Mouse (Mus musculus) left cerebral cortex, postnatal 36 days (tissue): Measurements from ENCODE around the gene Ccr10. TPM values are rescaled to one million over a fixed set of nuclear protein-coding genes. Genes with fewer than 3 reads are reported as not detected.
A peak's percentile ranks its signal among the peaks of the same experiment; 100 is the strongest.

ENCODE experiments used
- DNase-seq, 2 experiments: peaks; one replicate each; pipeline ENCODE4 v3.0.0; 2021 to 2022; ENCODE audit warnings: low spot score in 2 of 2, mixed read lengths in 1 of 2
- intact Hi-C: fragments of 180-260 bp; cut with DNase I; formaldehyde crosslinking; loops from one replicate; pipeline ENCODE4 v1.15.1; 2025
- total RNA-seq, 2 experiments: library from RNA; stranded (reverse); gene quantifications; 2 replicates each; pipeline ENCODE4 v1.2.3; 2021

Ccr10 gene
- total RNA-seq, 2 experiments from 2014 or later, result 0.37 TPM; not detected in 1

DNA sequence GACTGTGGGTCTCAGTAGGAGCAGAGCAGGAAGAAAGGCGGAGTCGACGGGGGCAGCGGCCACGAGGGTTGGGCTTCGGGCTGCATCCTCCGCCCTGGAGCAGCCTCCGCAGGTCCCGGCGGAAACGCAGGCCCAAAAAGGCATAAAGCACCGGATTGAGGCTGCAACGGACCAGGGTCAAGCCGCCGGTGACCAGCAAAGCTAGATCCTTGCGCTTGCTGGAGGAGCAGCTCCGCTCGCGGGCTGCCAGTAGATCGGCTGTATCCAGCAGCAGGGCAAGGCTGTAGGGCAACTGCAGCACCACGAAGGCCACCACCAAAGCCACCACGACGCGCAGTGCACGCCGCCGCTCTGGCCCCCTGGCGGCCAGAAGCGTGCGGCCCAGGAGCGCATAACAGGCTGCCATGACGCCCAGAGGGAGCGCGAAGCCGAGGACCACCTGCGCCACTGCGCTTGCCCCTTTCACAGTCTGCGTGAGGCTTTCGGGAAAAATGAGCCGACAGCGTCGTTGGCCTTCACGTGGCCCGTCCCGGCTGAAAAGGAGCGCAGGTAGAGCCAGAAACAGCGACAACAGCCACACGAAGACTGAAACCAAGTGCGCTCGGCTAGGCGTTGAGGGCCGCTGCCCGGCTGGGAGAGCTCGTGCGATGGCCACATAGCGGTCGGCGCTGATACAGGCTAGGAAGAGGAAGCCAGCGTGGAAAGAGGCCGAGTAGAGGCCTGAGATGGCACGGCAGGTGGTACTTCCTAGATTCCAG, 1.4 kb downstream of the Ccr10 start:
- intact Hi-C loops, result loop anchor here (10.0 kb wide), 1 partner anchor 189 kb away; no protein-coding TSS in a partner anchor
- peak in 1 of 2 experiments; percentile 65 for DNase-seq

DNA sequence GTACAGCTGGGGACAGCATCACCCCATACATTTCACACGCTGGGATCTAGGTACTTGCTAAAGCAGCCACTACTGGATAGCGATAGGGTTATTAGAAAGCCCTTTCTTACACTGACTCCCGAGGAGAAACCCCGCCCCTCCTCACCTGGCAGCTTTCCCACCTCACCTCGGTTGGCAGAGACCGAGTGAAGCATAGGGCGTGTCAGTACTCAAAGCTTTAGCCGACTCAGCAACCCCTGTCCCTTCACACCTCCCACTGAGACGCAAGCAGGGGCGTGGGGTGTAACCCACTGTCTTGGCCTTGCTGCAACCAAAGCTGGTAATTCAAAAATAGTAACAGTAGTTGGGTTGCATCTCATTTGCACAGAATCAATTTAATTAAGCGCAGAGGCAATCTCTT, 2.1 kb downstream of the Ccr10 start:
- intact Hi-C loops, result loop anchor here (10.0 kb wide), 1 partner anchor 188 kb away; no protein-coding TSS in a partner anchor

DNA sequence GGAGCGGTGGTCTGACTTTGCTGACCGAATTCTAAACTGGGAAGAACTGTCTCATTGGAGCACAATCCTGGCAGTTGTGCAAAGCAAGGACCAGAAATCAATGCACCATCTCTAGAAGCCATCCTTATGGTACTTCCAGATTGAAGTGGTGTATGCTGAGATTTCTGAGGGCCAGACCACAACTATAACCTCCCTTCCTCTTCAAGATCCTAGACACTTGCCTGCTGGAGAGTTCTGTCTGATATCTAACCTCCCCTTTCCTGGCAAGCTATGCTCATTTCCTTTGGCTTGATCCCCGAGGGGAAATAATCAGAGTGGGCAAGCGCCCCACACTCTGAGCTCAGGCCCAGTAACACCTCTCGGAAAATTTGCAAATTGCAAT, 2.8 kb downstream of the Ccr10 start:
- no peak for DNase-seq

More for the DNA sequence above, 2.1 kb downstream of the Ccr10 start:
- no peak for DNase-seq

DNA sequence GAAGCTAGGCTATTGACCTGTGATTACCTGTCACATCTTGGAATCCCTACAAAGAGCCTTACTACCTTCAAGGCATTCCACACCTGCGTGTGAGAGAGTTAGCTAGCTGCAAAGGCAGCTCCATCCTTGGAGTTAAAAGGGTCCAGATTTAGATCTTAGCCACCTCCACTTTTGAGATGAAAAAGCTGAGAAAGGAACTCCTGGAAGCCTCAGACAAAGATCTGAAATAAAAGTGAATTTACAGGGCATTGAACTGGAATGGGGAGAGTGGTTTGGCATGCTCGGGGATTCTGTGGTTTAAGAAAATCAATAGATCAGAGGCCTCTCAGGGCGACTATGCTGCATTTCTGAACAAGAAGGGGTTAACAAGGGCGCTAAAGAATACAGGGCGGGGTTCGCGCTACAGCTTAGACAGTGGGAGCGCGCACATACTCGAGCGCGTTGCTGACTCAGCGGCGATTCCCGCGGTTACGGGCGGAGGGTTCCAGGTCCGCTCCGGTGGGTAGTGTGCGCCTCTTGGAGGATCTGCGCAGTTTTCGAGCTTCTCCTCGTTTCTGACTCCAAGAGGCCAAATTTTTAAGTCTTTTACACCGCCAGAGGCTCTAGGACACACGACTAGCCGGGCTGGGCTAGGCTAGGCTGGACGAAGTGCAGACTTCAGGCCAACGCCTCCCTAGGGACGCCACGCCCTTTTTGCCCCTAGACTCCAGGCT, 3.4 kb downstream of the Ccr10 start:
- DNase-seq, result peak; percentile 71 to 78
- intact Hi-C loops, result loop anchor here (2.0 to 10.0 kb wide), 2 partner anchors 53 to 187 kb away; partner anchors contain the start of genes Retreg3 and Tubg1

More for the DNA sequence above, 2.8 kb downstream of the Ccr10 start:
- intact Hi-C loops, result loop anchor here (10.0 kb wide), 1 partner anchor 188 kb away; no protein-coding TSS in a partner anchor

DNA sequence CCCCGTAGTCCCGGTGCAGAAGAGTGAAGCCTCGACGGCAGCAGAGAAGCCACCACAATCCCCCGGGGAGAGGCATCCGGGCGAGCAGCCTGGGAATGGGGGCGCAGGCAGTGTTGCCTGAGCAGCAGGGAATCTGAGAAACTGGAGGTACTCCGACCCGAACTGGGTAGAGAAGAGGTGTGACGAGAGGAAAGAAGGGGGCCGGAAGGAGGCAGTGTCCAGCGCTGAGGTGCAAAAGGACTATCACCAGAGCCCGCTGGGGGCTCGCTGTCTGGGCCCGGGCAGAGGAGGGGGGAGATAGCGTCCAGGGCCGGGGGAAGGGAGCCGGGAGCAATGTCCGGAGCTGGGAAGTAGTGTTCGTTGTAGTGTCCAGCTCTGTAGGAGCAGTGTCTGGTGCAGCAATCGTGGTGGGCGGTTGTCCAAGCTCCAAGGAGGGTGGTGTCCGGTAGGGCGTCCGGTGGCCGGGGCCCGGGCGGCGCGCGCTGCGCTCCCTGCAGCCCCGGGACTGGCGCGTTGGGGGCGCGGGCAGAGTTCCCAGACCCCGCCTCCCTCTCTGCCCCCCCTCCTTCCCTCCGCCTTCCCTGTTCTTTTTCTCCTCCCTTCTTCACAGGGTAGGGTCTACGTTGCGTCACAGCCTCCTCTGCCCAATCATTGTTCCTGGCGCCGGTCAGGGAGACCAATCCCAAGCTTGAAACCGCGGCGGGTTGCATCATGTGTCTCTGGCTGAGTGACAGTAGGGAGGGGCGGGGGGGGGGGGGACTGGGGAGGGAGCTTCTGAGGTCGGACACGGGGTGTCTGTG, 4.2 kb downstream of the Ccr10 start, which contains the start of gene Plekhh3:
Gene Plekhh3, minus strand, starts transcription at position 541 of the 800 bp plus-strand sequence.
- DNase-seq, result peak; percentile 93 to 94
- intact Hi-C loops, result loop anchor here (2.0 to 10.0 kb wide), 2 partner anchors 52 to 186 kb away; partner anchors contain the start of genes Retreg3 and Tubg1

DNA sequence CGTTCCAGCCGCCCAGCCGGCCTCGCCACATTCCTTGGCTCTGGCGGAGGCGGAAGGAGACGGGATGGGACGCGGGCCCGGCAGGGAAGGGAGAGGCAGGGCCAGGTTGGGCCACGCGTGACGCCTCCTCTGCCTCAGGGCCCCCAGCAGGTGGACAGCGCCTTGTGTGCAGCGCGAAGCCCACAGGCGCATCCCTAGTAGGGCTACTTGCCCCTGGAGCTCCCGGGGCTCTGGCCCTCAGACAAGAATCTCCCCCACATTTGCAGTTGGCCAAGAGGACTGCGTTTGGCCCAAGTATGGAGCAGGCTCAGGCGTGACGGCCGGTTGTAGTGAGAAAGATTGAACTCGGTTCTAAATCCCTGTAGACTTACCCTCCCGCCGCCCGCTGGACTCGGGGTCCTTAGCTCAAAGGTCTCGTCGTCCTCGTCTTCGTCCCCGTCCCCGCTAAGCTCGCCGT, 4.9 kb downstream of the Ccr10 start, which contains the start of gene Cntnap1:
Gene Cntnap1, plus strand, starts transcription at position 170 of the 457 bp plus-strand sequence.
- no peak for DNase-seq
- intact Hi-C loops, result loop anchor here (2.0 to 10.0 kb wide), 2 partner anchors 52 to 186 kb away; partner anchors contain the start of genes Retreg3 and Tubg1

DNA sequence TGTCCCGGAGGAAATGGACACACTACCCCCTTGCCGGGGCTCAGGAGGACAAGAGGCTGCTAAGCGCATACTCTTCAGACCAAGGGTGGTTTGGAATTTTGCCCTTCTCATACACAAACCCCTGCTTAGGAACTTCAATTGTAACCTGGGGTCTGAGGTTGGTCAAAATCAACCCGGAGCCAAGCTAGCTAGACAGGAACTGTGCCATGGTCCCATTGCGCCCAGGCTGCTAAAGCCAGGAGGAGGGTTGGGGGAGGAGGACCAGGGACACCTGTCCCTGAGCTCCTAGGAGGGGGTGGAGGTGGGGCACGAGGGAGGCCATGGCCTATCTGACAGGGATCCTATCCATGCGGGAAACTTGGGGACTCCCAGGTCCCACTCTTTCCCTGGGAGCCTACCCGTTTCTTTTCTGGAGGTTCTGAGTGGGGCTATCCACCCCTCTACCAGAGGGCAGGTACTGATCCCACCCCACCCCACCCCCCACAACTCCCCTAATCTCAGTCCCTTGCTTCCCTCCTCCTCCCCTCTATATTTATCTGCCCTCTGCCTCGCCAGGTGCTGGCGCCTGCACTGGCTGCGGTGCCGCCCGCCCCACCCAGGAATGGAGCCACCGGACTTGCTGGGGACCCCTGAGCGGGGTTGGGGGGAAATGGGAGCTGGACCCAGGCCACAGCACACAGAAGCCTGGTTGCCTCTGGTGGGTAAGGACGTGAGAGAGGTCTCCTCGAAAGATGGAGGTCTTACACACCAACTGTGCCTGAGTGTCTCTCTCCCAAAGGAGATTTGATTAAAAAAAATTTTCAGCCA, 5.7 kb downstream of the Ccr10 start:
- no peak for DNase-seq
- intact Hi-C loops, result loop anchor here (2.0 to 10.0 kb wide), 2 partner anchors 51 to 185 kb away; partner anchors contain the start of genes Retreg3 and Tubg1

DNA sequence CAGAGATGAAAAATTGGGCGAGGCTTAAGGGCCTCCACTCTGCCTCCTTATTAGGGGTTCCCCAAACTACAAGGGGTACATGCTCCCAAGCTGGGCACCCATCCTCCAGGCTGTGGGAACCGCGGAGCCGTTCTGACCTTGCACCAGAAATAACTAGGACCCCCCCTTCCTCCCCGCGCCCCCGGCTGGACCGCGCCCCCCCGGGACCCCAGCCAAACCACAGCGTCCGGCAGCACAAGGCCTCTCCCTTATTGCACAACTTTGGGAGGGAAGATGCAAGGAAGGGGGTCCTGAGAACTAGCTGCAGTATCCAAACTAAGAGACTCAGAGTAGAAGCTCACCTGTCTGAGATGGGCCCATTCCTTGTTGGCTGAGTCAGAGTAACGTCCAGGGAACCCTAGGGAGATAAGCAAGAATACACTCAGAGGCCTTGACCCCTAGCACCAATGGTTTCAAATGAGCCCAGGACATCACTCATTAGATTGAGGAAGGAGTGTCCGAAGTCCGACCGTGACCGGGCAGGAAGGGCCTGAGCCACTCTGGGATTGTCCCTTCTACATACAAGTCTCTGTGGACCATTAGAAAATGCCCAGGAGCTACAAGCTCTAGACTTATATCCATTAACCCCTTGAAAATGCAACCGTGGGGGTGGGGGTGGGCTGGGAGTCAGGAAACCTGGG, 6.8 kb downstream of the Ccr10 start:
- intact Hi-C loops, result no loop called here
- no peak for DNase-seq

DNA sequence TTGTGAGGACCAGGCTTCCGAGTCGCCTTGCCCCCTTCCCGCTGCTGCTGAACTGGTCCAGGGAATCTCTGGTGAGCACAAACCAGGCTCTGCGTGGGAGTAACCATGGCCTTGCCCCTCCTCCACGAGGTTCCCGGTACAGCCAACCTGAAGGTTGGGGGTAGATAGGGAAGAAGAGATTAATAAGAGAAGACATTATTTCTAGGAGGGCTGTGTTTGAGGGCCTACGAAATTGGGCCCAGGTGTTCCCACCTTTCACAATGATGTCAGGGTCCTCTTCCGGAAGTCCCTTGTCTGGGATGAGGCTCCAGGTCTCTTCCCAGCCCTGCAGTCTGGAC, 7.3 kb downstream of the Ccr10 start:
- intact Hi-C loops, result no loop called here
- no peak for DNase-seq

DNA sequence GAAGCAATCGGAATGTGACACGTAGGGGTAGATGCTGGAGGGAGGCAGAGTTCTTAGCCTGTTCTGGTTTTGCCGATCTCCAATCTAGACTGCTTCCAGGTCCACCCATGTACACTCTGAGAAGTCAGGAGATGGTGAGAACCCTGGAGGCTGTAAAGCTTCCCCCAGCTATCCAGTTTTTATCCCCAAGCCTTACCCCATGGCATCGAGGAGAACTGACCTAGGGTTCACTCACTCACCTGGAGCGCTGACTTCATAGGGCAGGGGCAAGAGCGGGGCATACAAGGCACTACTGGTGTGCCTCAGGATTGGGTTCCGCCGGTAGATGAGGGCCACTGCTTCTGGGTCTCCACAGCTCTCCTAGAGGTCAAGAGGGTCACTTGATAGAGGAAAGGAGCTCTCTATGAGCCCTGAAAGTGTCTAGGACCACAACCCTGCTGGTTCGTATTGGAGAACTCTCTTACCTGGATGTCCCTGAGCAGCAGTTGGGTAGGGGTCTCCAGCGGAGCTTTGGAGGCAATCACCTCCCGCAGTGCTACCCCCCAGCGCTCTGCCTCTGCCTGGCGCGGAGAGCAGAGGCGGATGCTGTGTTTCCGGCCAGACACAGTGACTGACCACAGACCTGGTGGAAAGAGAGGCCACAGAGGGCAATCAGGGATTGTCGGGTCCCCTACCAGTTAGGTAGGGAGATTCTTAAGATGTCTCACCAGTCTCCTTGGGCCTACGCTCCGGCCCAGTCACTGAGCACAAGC, 7.9 kb downstream of the Ccr10 start:
- intact Hi-C loops, result no loop called here
- DNase-seq, result no peak

DNA sequence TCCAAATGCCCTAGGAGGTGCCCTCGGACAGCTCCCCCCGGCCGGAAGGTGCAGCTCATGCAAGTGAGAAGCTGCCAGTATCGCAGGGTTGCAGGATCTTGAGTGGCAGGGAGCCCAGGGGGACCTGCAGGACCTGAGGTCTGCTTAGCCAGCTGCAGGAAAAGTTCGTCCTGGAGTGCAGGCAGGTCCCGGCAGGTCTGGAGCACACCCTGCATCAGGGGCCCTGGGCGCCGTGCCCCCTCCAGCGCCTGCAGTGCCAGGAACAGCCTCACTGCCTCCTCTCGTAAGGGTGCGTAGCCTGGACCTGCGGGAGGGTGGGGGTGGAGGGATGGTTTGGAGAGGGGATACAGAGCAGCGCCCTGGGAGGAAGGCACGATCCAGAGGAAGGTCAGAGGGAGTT, 8.9 kb downstream of the Ccr10 start:
- intact Hi-C loops, result no loop called here
- DNase-seq, result no peak

DNA sequence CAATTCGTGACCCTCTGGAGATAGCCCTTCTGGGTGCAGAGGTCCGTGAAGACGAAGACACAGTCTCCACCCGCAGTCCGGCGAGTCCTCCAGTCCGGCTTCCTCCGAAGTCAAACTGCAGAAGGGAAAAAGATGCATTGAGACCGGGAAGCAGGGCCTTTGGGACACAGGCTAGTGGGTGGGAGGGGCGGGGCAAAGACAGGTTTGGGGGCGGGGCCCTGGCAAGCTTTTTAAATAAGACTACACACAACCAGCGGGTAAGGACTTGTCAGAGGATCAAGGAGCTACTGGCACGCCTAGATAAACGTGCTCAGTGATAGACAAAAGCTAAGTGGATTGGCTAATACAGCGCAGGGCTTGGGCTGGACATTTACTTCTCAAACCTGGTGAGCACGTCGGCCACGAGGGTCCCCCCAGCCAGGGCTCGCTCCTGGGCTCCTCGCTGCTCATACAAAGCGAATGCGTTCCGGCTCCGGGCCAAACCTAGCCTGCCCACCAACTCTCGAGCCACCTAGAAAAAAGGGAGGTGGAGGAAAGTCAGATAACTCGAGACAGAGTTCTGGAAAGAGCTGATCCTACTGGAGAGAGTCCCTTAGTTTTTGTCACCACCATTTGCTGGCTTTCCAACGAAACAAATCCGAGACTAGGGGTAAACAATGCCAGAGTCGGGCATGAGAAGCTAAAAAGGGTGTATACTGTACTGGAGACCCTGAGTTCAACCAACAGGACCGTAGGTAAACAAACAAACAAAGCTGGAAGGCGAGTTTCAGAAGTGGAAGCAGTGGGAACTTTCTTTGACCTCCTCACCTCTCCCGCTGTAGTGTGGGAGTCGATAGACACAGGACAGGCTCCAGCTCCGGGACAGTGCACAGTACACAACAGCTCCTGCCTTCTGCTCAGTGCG, 10.3 kb downstream of the Ccr10 start:
- intact Hi-C loops, result no loop called here

DNA sequence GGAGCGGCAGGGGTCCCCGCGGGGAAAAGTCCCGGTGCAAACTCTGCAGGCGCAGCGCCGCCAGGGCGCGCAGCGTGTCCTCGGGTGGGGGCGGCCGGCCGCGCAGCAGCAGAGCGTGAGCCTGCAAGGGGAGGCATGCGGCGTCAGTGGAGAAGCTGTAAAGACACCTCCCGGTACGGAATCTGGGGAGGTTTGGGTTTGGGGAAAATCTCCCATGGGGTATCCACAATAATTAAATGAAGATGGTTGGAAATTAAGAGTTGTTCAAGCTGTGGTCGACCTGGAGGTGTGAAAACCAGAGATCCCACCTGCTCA, 10.9 kb downstream of the Ccr10 start:
- intact Hi-C loops, result no loop called here
- no peak for DNase-seq

More for the DNA sequence above, 10.3 kb downstream of the Ccr10 start:
- DNase-seq, result no peak

DNA sequence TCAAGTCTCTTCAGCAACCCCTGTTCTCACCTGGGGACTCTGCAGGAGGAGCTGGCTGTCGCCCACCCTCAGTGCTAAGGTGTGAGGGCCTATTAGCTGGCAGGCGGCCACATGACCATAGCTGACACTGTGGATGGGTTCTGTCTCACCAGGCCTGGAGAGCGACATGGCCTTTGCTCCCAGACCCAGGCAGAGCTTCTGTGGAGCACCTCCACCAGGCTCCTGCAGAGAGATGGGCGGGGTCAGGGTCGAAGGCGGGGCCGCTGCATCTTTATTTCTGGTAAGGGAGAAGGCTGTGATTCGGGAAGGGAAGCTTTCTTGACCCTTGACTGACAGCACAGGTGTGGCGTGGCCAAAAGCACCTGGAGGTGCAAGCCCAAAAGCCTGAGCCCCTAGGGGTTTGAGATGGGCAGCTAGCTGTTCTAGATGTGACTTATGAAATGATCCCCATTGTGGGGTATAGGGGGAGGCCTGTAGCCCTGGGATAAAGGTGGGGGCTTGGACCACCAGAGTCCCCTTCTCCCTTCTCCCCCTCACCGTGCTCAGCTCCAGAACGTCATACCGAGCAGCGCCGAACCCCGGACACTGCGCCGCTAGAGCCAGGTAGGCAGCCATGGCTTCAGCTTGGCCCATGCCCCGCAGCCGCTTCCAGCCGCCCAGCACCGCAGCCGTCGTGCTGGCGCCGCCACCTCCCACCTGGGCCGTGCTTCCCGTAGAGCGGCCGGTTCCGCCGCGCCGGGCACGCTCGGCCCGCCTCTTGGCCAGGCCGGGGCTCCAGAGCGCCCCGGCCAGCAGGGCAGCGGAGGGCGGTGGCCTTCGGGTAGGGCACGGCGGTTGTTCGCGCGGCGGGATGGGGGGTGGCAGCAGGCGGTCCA, 11.5 kb downstream of the Ccr10 start:
- intact Hi-C loops, result no loop called here
- DNase-seq, result no peak

DNA sequence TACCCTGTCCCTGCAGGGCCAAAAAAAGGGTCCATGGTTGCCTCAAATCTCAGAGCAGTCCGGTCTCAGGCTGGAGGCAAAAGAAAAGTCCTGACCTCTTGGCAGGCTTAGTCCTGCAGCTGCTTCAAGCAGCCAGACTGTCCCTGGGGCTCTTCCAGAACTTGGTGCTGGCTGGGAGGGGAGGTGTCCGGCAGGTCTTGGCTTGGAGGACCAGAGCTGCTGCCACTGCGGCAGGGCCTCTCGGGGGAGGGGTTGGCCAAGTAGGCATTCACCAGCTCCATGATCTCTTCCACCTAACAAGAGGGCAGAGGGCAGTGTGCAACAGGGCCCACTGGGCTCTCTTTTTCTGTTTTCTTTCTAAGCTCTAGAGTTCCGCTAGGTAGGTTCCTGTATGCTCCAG, 12.5 kb downstream of the Ccr10 start:
- intact Hi-C loops, result no loop called here
- no peak for DNase-seq

DNA sequence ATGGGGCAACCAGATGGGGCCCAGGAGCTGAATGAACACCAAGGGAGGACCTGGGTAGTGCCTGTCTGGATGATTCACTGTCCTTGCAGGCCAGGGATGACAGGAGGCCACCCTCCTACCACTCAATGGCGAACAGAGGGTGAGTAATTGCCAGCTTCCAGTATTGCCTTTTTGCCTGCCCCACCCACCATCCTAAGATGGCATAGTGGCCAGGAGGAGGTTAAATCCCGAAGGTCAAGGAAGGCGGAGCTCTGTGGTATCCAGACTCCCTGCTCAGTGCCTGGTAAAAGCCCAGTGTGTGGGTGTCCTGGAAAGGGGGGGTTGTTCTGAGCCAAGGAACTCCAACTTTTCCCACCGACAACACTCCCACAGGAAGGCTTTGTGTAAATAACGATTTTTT, 12.9 kb downstream of the Ccr10 start:
- intact Hi-C loops, result no loop called here
- no peak for DNase-seq
